Mouse (Mus musculus): ENCODE results near the gene Map2k1.

The Map2k1 gene

GRCm38 (mm10) chr9:64242381-64242831 lies 11.0 kb downstream of the Map2k1 start:
- peak; percentile 69 for DNase-seq

GRCm38 (mm10) chr9:64240681-64241080 lies 12.8 kb downstream of the Map2k1 start:
- DNase-seq = peak; percentile 40

GRCm38 (mm10) chr9:64240116-64240515 lies 13.3 kb downstream of the Map2k1 start:
- no peak for DNase-seq

GRCm38 (mm10) chr9:64236056-64236455 lies 17.4 kb downstream of the Map2k1 start:
- DNase-seq = no peak

- DNase-seq = no peak
These were observed 18.5 kb downstream of the Map2k1 start, which contains the start of gene Uchl4 for GRCm38 (mm10) chr9:64234768-64235435. Gene Uchl4 (plus strand): TSS chr9:64235201.

GRCm38 (mm10) chr9:64233656-64234055 lies 19.8 kb downstream of the Map2k1 start:
- DNase-seq = peak; percentile 30

- DNase-seq = peak; percentile 43
These were observed 21.0 kb downstream of the Map2k1 start for GRCm38 (mm10) chr9:64232257-64232957.

- no peak for DNase-seq
These were observed 21.8 kb downstream of the Map2k1 start for GRCm38 (mm10) chr9:64231674-64232073.

- peak; percentile 10 for DNase-seq
These were observed 22.3 kb downstream of the Map2k1 start for GRCm38 (mm10) chr9:64231171-64231570.

GRCm38 (mm10) chr9:64228972-64229371 lies 24.5 kb downstream of the Map2k1 start:
- DNase-seq = no peak

GRCm38 (mm10) chr9:64227736-64228135 lies 25.7 kb downstream of the Map2k1 start:
- peak; percentile 45 for DNase-seq

- no peak for DNase-seq
These were observed 27.6 kb downstream of the Map2k1 start for GRCm38 (mm10) chr9:64225805-64226204.

GRCm38 (mm10) chr9:64222098-64222497 lies 31.3 kb downstream of the Map2k1 start:
- no peak for DNase-seq

GRCm38 (mm10) chr9:64221480-64221879 lies 32.0 kb downstream of the Map2k1 start:
- no peak for DNase-seq

GRCm38 (mm10) chr9:64220603-64221002 lies 32.8 kb downstream of the Map2k1 start:
- no peak for DNase-seq

- DNase-seq = no peak
These were observed 33.5 kb downstream of the Map2k1 start for GRCm38 (mm10) chr9:64219772-64220420.

- no peak for DNase-seq
These were observed 34.1 kb downstream of the Map2k1 start for GRCm38 (mm10) chr9:64219305-64219704.

- DNase-seq = no peak
These were observed 35.5 kb downstream of the Map2k1 start for GRCm38 (mm10) chr9:64217887-64218286.

- no peak for DNase-seq
These were observed 36.8 kb downstream of the Map2k1 start for GRCm38 (mm10) chr9:64216641-64217040.

- DNase-seq = no peak
These were observed 37.3 kb downstream of the Map2k1 start for GRCm38 (mm10) chr9:64216090-64216489.

- no peak for DNase-seq
These were observed 39.0 kb downstream of the Map2k1 start for GRCm38 (mm10) chr9:64214452-64214851.

GRCm38 (mm10) chr9:64207509-64208084 lies 45.8 kb downstream of the Map2k1 start:
- DNase-seq = no peak

GRCm38 (mm10) chr9:64202866-64203265 lies 50.6 kb downstream of the Map2k1 start:
- no peak for DNase-seq

Measured in lung, postnatal 36 days (tissue).